Mouse (Mus musculus): Measurements from ENCODE around the gene Kcnj12.

The Kcnj12 gene

DNA sequence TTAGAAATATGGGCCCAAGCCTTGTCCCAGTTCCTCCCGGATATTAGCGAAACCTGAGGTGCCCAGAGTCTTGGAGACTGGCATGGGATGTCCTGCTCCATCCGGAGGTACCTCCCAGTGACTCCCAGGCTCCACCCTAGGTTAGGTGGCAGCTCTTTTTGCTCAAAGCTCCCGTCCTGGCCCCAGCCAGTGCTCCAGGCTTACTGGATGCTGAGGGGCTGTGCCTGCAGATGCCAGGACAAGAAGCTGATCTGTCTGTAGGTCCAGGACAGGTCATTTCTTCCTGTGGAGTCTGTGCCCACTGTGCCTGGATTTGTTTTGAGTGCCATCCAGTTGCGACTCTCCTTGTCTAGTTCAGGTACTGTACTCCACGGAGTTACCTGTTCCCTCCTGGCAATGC lies 43.3 kb downstream of the Kcnj12 start:
- ChIA-PET CTCF (interaction anchor here in 1 of 4 experiments (1.0 kb wide), 1 partner anchor 38 kb away, joined by 3 read pairs; no protein-coding TSS in a partner anchor), POLR2A (interaction anchor here in 1 of 4 experiments (0.5 kb wide), 1 partner anchor 277 kb away, joined by 3 read pairs; no protein-coding TSS in a partner anchor)

DNA sequence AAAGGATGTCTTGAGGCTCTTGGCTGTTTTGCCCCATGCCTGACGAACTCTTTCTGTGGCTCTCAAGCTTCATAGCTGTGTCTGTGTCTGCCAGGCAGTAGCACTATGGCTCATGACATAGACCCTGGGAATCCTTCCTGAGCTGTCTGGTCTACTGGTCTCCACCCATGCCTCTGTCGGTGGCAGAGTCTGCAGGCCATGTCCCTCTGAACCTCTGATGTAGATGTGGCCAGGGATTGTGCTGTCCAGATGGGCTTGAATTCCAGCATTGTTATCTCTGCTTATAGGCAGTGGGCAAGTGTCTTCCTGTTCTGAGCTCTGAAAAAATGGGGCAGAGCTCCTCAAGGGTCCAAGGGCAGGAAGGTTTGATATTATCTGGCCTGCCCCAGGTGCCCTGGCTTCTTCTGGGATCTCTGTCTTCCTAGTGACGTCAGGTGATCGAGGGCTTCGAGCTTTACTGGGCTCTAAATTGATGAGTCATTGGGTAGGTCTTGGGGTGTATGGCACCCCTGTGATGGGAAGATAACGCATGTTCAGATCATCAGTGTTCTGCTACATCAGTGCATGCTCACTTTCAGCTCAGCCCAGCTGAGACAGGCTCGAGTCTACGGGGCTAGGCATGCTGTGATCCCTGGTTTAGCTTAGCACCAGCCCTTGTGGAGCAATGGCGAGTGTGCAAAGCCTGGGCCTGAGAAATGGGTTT lies 44.9 kb downstream of the Kcnj12 start:
- POLR2A ChIA-PET, result interaction anchor here in 1 of 4 experiments (1.2 to 1.3 kb wide), 2 partner anchors 8 to 9 kb away, joined by 4 read pairs; no protein-coding TSS in a partner anchor
- CTCF ChIA-PET, result no interaction called here

DNA sequence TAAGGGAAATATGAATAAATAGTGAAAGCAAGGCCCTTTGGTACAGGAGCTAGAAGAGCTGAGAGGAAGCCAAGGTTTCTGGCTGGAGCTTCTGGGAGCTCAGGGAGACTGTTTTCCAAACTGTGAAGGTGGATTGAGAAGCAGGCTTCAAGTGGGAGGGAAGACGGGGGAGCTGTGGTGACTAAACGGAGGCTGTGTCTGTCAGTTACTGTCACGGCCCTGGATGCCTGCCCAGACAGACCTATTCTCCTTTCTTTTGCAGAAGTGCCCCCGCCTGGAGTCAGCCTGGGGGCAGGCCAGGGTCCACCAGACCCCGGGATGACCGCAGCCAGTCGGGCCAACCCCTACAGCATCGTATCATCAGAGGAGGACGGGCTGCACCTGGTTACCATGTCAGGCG lies 46.5 kb downstream of the Kcnj12 start:
- CTCF ChIA-PET, result interaction anchor here in 1 of 4 experiments (0.7 kb wide), 1 partner anchor 683 kb away, joined by 3 read pairs; no protein-coding TSS in a partner anchor

DNA sequence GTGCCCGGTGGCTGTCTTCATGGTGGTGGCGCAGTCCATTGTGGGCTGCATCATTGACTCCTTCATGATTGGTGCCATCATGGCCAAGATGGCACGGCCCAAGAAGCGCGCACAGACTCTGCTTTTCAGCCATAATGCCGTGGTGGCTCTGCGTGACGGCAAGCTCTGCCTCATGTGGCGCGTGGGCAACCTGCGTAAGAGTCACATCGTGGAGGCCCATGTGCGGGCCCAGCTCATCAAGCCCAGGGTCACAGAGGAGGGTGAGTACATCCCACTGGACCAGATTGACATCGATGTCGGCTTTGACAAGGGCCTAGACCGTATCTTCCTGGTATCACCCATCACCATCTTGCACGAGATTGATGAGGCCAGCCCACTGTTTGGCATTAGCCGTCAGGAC lies 47.3 kb downstream of the Kcnj12 start:
- POLR2A ChIA-PET, result no interaction called here
- CTCF ChIA-PET, result no interaction called here

More for the DNA sequence above, 46.5 kb downstream of the Kcnj12 start:
- POLR2A ChIA-PET, result no interaction called here

DNA sequence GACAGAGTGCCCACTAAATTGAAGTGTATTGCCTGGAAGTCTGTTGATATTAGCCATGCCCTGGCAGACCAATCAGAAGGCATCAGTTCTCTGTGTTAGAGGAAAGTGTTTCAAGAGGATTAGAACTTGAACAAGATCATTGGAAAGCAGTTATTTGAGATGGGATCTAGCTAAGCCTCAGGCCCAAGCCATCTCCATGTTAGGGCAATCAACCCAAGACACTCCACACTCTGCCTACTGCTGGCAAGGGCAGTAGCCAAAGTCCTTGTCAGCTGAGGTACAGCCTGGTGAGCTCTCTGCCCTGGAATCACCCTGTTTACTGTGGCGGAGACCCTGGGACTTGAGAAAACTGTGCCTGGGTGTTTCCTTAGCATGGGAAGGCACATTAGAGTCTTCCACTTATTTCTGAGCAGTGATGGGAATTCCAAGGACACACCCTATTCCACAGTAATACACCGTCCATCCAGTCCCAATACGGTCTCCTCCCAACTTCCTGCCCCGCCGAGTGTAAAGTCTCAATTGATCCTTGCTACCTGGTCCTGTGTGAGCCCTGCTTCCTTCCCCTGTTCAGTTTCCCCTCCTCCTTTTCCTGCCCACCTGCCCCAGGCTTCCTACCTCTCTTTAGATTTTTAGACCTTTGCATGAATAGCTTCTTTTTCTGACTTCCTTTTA lies 52.4 kb downstream of the Kcnj12 start:
- POLR2A ChIA-PET, result interaction anchor here in 3 of 4 experiments (0.6 to 1.9 kb wide), 8 partner anchors 8 to 137 kb away, joined by 3 to 5 read pairs (median 4); no protein-coding TSS in a partner anchor

DNA sequence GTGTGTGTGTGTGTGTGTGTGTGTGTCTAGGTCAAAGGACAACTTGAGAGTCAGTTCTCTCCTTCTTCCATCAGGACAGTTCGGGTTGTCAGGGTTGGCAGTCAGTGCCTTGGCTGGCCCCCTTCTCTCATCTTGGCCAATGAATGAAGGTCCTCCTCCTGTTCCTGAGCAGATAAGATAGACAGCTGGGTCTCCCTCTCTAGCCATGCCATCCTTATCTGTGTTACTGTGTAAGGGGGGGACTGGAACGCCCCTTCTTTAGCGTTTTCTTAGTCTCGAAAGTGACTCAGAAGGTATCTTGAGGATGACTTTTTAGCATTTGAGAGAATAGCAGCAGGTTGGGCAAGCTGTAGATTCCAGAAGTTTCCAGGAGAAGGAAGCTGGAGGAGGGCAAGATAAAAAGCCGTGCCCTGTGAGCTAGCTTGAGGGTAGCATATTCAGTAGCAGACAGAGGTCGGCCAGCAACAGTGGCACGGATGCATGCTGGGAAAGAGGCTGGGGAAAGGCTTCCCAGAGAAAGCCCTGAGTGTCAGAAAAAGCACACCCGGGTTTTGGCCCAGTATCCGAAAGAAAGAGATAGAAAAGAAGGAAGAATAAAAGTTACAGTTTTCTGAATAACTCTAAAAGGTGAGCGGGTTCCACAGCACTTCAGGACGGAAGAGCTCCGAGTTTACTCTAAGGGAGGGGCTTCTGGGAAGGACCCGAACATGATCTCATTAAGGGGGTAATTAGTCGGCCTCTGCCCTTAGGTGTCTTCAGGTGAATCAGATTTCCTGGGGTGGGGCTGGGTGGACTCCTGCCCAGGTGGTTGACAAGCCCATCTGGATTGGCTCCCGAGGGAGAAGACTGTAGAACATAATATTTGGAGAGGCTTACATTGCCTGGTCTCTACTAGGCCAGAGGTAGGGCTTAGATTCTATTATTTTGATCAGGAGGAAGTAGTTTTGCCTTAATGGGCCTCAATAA lies 53.3 kb downstream of the Kcnj12 start:
- CTCF ChIA-PET, result interaction anchor here in 1 of 4 experiments (0.8 kb wide), 1 partner anchor 99 kb away, joined by 6 read pairs; no protein-coding TSS in a partner anchor
- POLR2A ChIA-PET, result interaction anchor here in 3 of 4 experiments (0.6 to 1.9 kb wide), 5 partner anchors 9 to 189 kb away, joined by 3 to 5 read pairs (median 4); partner anchors contain the start of gene Kcnj12 (in 1 of the 3)

More for the DNA sequence above, 52.4 kb downstream of the Kcnj12 start:
- CTCF ChIA-PET, result interaction anchor here in 2 of 4 experiments (0.8 kb wide), 2 partner anchors 30 to 98 kb away, joined by 3 to 6 read pairs; no protein-coding TSS in a partner anchor

DNA sequence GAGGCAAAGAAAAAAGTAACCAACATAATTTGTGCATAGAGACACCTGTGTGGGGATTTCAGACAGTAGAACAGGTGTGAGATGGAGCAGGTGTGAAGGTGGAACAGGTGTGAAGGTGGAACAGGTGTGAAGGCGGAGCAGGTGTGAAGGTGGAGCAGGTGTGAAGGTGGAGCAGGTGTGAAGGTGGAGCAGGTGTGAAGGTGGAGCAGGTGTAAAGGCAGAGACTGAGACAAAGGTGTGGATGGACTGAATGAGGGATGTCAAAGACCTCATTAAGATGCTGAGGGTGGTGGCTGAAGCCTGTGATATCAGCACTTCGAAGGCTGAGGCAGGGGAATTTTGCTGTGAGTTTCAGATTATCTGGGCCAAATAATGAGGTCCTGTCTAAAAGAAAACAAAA lies 59.3 kb downstream of the Kcnj12 start:
- POLR2A ChIA-PET, result no interaction called here
- CTCF ChIA-PET, result no interaction called here

DNA sequence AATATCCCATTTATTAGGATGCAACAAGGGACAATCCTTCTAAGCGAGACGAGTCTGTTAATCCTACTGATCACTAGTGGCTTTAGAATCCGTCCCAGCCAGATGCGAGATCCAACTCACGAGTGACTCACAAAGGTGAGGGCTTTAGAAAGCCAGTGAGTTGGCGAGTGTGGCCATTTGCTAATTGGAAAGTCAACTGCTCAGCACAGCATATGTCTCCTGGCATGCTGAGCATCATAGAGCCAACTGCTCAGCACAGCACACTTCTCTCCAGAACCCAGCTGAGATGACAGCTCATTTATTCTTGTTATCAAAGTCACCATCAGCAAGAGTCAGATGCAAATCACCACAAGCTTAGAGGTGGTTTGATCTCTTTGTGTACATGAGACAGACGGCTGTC lies 67.8 kb downstream of the Kcnj12 start:
- ChIA-PET POLR2A (interaction anchor here in 2 of 4 experiments (0.7 to 1.5 kb wide), 4 partner anchors 13 to 227 kb away, joined by 3 to 5 read pairs (median 4); partner anchors contain the start of gene Map2k3 (in 1 of the 2)), CTCF (interaction anchor here in 2 of 4 experiments (0.6 to 1.2 kb wide), 5 partner anchors 138 to 327 kb away, joined by 3 to 4 read pairs (median 3); partner anchors contain the start of gene Map2k3 (in 1 of the 2))

DNA sequence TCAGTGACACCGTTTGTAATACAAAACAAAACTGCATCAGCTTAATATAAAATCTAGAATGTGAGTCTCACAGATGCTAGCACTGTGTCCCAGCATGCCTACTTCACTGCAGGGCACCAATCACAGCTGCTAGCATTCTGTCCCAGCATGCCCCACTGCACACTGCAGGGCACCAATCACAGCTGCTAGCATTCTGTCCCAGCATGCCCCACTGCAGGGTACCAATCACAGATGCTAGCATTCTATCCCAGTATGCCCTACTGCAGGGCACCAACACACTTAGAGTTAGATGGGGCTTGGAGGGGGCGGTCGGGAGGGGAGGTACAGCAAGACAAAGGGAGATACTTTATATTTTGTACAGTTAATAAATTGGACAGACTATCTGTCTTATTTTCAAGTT lies 68.8 kb downstream of the Kcnj12 start:
- POLR2A ChIA-PET, result interaction anchor here in 1 of 4 experiments (0.5 to 0.7 kb wide), 2 partner anchors 139 to 1045 kb away, joined by 6 read pairs; no protein-coding TSS in a partner anchor
- CTCF ChIA-PET, result interaction anchor here in 2 of 4 experiments (0.6 to 1.2 kb wide), 3 partner anchors 79 to 164 kb away, joined by 3 to 6 read pairs (median 4); partner anchors contain the start of gene Map2k3 (in 1 of the 2)

DNA sequence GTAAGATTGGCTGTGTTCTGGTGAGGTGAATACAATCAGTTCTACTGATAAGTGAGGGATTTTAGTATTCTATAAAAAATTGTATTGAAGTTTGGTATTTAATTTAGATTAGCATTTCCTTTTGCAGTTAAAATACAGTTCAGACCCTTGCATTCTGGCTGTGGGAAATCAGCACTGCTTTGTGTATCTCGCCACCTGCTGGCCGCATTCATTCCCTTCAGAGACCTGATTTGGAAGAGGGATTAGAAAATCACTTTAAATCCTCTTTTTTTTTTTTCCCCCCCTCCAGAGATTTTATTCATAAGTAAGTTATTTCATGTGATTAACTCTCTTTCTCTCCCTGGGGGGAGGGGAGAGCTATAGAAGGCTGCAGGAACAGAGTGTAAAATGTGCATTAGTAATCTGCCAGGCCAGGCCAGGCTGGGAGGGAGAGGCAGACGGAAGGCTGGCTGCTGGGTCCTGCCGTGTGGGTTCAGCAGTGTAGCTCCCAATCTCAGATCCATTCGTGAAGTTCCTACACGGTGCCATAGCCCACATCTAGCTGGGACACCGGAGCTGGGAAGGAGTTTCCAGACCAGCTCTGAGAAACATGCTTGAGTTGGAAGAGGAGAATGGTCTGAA lies 69.4 kb downstream of the Kcnj12 start:
- CTCF ChIA-PET, result interaction anchor here in 3 of 4 experiments (0.6 to 0.7 kb wide), 3 partner anchors 80 to 184 kb away, joined by 3 to 6 read pairs (median 3); no protein-coding TSS in a partner anchor
- POLR2A ChIA-PET, result no interaction called here

DNA sequence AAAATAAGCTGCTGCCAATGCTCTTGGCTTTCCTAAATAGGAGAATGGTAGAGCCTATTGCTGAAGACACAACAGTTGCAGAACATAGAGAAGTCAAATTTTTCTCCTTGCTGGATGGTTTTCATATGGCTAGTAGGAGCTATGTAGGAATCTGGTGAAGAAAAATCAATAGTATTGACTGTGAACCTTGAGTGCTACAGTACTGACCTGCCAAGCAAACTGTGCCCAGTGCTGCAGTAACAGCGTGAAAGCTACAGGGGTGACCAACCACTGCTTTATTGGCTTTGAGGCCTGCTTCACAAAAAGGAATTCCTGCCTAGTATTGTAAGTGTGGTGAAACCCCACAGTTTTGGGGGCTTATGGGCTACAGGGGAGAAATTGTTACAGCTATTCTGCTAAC lies 75.7 kb downstream of the Kcnj12 start:
- CTCF ChIA-PET, result interaction anchor here in 2 of 4 experiments (0.6 to 0.7 kb wide), 2 partner anchors 240 to 400 kb away, joined by 3 read pairs; no protein-coding TSS in a partner anchor

DNA sequence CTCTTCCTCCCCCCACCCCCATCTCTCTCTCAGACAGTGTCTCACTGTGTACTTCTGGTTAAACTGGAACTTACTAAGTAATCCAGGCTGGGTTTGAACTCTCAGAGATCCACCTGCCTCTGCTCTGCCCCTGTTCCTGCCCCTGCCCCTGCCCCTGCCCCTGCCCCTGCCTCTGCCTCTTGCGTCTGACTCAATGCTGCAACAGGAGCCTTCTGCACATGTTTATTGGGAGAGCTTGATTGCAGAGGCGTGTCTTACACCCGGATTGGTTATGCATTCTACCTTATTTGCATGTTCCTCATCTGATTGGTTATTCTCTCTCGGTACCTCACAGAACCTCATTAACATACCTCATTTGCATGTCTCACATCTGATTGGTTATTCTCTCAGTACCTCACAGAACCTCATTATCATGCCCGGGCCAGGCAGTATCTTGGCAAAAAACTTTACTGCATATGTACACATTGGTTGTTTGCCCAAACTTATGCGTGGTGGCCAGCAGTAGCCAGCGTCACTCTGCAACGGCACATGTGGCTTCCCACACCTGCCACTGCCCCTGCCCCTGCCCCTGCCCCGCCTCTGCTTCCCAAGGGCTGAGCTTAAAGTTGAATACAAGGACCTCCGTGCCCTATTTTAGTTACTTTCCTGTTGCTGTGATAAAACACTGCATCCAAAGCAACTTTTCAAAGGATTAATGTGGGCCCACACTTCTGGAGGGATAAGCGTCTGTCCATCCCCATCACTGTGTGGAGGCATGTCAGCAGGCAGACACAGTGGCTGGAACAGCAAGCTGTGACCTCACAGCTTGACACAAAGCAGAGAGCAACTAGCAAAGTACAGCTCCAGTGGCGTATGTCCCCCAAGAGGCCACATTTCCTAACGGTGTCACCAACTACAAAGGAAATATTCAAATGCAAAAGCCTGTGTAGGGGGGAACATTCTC lies 80.3 kb downstream of the Kcnj12 start:
- ChIA-PET POLR2A (interaction anchor here in 3 of 4 experiments (0.6 to 1.8 kb wide), 9 partner anchors 15 to 743 kb away, joined by 3 to 6 read pairs (median 3); partner anchors contain the start of genes Aldh3a2 (in 1 of the 3) and Usp22 (in 1 of the 3)), CTCF (interaction anchor here (0.6 to 3.4 kb wide), 7 partner anchors 18 to 126 kb away, joined by 3 to 18 read pairs (median 9); partner anchors contain the start of gene Kcnj12 (in 1 of the 4))

More for the DNA sequence above, 75.7 kb downstream of the Kcnj12 start:
- POLR2A ChIA-PET, result interaction anchor here in 2 of 4 experiments (0.5 to 1.1 kb wide), 2 partner anchors 77 to 259 kb away, joined by 4 to 7 read pairs; partner anchors contain the start of gene Usp22 (in 1 of the 2)

DNA sequence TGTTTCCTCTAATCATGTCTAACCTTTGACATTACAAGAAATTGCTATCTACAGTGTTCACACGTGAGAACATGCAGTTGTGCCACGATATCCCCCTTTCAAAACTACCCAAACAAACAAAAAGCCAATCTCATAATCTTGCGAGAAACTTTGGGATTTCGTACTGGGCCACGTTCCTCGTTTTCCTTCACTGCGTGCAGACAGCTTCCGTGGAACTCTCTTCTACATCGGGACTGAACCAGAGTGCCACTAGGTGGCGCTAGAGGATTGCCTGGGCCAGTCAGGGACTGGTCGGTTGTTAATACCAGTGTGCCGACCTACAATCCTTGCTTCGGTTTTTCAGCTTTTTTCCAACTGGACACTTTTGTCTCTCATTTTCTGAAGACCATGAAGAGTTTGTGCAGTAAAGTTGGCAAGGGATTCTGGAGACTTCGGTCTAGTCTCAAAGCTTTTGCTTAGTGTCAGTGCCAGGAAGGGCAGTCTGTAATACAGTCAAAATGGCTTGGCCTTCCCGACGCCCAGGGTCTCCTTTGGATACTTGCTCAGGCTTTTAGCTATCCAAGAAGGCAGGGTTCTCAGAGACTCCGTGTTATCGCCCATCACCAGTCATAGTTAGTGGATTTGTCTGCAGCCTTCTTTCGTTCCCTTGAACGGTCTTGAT lies 82.0 kb downstream of the Kcnj12 start:
- CTCF ChIA-PET, result interaction anchor here (0.5 to 3.4 kb wide), 48 partner anchors 8 to 610 kb away, joined by 3 to 15 read pairs (median 4); partner anchors contain the start of genes Usp22 (in 2 of the 4), Kcnj12 (in 1 of the 4), Slc47a2 (in 1 of the 4) and Tmem11 (in 1 of the 4)
- POLR2A ChIA-PET, result interaction anchor here in 3 of 4 experiments (0.5 to 2.4 kb wide), 11 partner anchors 12 to 1362 kb away, joined by 3 to 7 read pairs (median 4); partner anchors contain the start of genes Aldh3a2 (in 1 of the 3), Mapk7 (in 1 of the 3) and Usp22 (in 1 of the 3)

DNA sequence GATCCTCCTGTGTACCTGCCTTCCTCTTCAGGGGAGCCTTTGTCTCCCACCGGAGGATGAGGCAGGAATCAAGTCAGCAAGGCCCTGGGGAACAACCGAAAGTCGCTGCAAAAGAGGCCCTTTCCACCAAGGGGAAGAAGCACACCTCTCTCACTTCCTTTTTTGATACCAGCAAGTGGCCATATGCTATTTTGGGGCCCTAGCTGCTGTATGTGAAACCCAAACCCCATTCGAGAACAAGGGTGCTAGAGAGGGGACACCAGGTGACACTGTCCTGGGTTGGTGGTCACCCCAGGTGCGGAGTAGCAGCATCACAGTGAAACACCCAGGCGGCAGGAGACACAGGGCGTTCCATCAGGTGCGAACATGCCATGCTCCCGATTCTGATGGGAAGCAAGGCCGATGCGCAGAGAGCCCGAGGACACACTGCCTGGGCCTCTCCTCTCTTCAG lies 86.6 kb downstream of the Kcnj12 start:
- ChIA-PET CTCF (no interaction called here), POLR2A (no interaction called here)

DNA sequence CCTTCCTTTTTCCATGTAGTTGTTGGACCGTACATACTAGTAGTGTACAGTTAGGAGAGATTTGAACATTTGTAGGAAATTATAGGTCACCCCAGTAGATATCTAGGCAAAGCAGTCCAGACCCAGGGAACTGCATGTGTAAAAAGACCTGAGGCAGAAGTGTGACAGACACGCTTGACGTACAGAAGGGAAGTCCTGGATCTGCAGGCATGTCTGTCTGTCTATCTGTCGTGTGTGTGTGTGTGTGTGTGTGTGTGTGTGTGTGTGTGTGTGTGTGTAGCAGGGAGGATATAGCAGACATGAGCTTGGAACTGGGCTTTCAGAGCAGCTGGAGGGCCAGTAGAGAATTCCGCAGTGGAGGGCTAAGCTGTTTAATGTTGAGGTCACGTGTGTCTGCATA lies 87.3 kb downstream of the Kcnj12 start:
- CTCF ChIA-PET, result interaction anchor here in 2 of 4 experiments (1.1 to 1.4 kb wide), 2 partner anchors 278 to 564 kb away, joined by 3 to 5 read pairs; no protein-coding TSS in a partner anchor
- POLR2A ChIA-PET, result interaction anchor here in 2 of 4 experiments (1.0 to 1.2 kb wide), 2 partner anchors 20 to 65 kb away, joined by 3 to 4 read pairs; partner anchors contain the start of gene Usp22 (in 1 of the 2)
